Mouse (Mus musculus) hindbrain, postnatal 0 days (tissue): Measurements from ENCODE around the gene Mtx3. TPM values are rescaled to one million over a fixed set of nuclear protein-coding genes. Genes with fewer than 3 reads are reported as not detected.

Source experiments
- ATAC-seq: fragments of 200-750 bp; cut with Nextera tagmentation; 2 replicates; pipeline ENCODE4 v1.8.0; 2017; ENCODE audit warnings: mild to moderate bottlenecking, moderate TSS enrichment, moderate library complexity
- DNase-seq: peaks from one replicate; pipeline ENCODE4 v3.0.0-alpha.2; 2015; ENCODE audit warnings: low spot score
- H3K27ac ChIP-seq: fragments of 300-500 bp; sonication (generic); 2 replicates; pipeline ENCODE4 v1.5.1; 2014; ENCODE audit warnings: mild to moderate bottlenecking
- H3K27me3 ChIP-seq: fragments of 300-500 bp; sonication (generic); 2 replicates; pipeline ENCODE4 v1.6.1; 2014; ENCODE audit warnings: low read length, mixed read lengths; ENCODE audit not compliant: insufficient read depth
- H3K36me3 ChIP-seq: fragments of 300-500 bp; sonication (generic); 2 replicates; pipeline ENCODE4 v1.6.1; 2014; ENCODE audit warnings: low read length, mixed read lengths; ENCODE audit not compliant: insufficient read depth
- H3K4me1 ChIP-seq: fragments of 300-500 bp; sonication (generic); 2 replicates; pipeline ENCODE4 v1.6.1; 2014; ENCODE audit warnings: antibody characterized with exemption, low read length, mixed read lengths; ENCODE audit not compliant: insufficient read depth
- H3K4me2 ChIP-seq: fragments of 300-500 bp; sonication (generic); 2 replicates; pipeline ENCODE4 v1.6.1; 2014; ENCODE audit warnings: low read depth, mild to moderate bottlenecking, low read length, moderate library complexity, mixed read lengths
- H3K4me3 ChIP-seq: fragments of 300-500 bp; sonication (generic); 2 replicates; pipeline ENCODE4 v1.5.1; 2014; ENCODE audit warnings: low read length
- H3K9ac ChIP-seq: fragments of 300-500 bp; sonication (generic); replicated peaks from 2 replicates; pipeline ENCODE4 v1.6.1; 2014; ENCODE audit warnings: mild to moderate bottlenecking, low read length, moderate library complexity, mixed read lengths
- H3K9me3 ChIP-seq: fragments of 300-500 bp; sonication (generic); 2 replicates; pipeline ENCODE4 v1.6.1; 2016; ENCODE audit warnings: low read length, mixed read lengths
- CTCF ChIP-seq: IDR thresholded peaks from 2 replicates; pipeline ENCODE4 v1.5.1; 2016; ENCODE audit warnings: antibody characterized with exemption, control low read depth, low read depth
- WGBS: fragments of 180-500 bp; shearing (Covaris S2); extraction: QIAGEN DNeasy Blood & Tissue Kit; methylation state at CpG from one replicate; pipeline ENCODE4 v1.1.7; 2014; 5-methylcytosine and 5-hydroxymethylcytosine counted together
- polyA plus RNA-seq: library from polyadenylated mRNA; unstranded; fragments of >200 nt; fragmentation: Nextera tagmentation; extraction: Ambion mirVana; gene quantifications from 2 replicates; pipeline ENCODE4 v1.2.1, GENCODE M21; 2015
- total RNA-seq: library from RNA; depleted of rRNA; stranded (reverse); fragments of >200 nt; gene quantifications from 2 replicates; pipeline ENCODE4 v1.2.3, GENCODE M21; 2014

The Mtx3 gene
- total and polyA plus RNA-seq, 2 experiments from 2014 or later: 3.6 to 19.9 TPM

GRCm38 (mm10) chr13:92817357-92817756, 27.2 kb upstream of the Mtx3 start:
- H3K4me1 ChIP-seq: no peaks in the 10 kb centered on the region
- no peak overlapping the region for H3K27ac ChIP-seq
- H3K4me2 ChIP-seq: no peak overlapping the region
- ATAC-seq (no peak), DNase-seq (no peak)
- no peak overlapping the region for H3K9ac ChIP-seq
- H3K27me3 ChIP-seq: no peaks in the 10 kb centered on the region
- no peak overlapping the region for H3K4me3 ChIP-seq
- TF ChIP-seq CTCF: no peak
- no peaks in the 10 kb centered on the region for H3K9me3 ChIP-seq
- no peaks in the 10 kb centered on the region for H3K36me3 ChIP-seq
- 73% methylated on average over 3 of the region's 3 CpGs for WGBS

GRCm38 (mm10) chr13:92828820-92829219, 15.7 kb upstream of the Mtx3 start:
- ATAC-seq (no peak), DNase-seq (peak; percentile 23)
- 51% methylated on average over 10 of the region's 10 CpGs for WGBS

GRCm38 (mm10) chr13:92833162-92833561, 11.4 kb upstream of the Mtx3 start:
- WGBS: 78% methylated on average over 4 of the region's 4 CpGs
- ATAC-seq: no peak

More at GRCm38 (mm10) chr13:92828820-92829219, 15.7 kb upstream of the Mtx3 start:
- Histone ChIP-seq H3K4me2 (no peak overlapping the region), H3K4me3 (no peak overlapping the region), H3K27ac (no peak overlapping the region), H3K9me3 (no peaks in the 10 kb centered on the region), H3K9ac (no peak overlapping the region), H3K4me1 (no peaks in the 10 kb centered on the region), H3K27me3 (no peaks in the 10 kb centered on the region), H3K36me3 (no peaks in the 10 kb centered on the region)
- TF ChIP-seq CTCF: no peak

GRCm38 (mm10) chr13:92846438-92846837, 1.9 kb downstream of the Mtx3 start:
- H3K36me3 ChIP-seq: peaks cover 33% of the 10 kb centered on the region
- H3K4me3 ChIP-seq: no peak overlapping the region
- H3K9me3 ChIP-seq: no peaks in the 10 kb centered on the region
- DNase-seq: no peak
- H3K4me1 ChIP-seq: no peaks in the 10 kb centered on the region
- no peak for TF ChIP-seq CTCF
- H3K4me2 ChIP-seq: no peak overlapping the region
- H3K27me3 ChIP-seq: no peaks in the 10 kb centered on the region
- H3K27ac ChIP-seq: no peak overlapping the region
- ATAC-seq: no peak
- H3K9ac ChIP-seq: no peak overlapping the region
- 87% methylated on average over 4 of the region's 4 CpGs for WGBS

More at GRCm38 (mm10) chr13:92833162-92833561, 11.4 kb upstream of the Mtx3 start:
- no peak for TF ChIP-seq CTCF
- no peak for DNase-seq
- H3K9ac ChIP-seq: no peak overlapping the region
- H3K9me3 ChIP-seq: no peaks in the 10 kb centered on the region
- no peaks in the 10 kb centered on the region for H3K27me3 ChIP-seq
- H3K4me3 ChIP-seq: no peak overlapping the region
- no peak overlapping the region for H3K27ac ChIP-seq
- no peaks in the 10 kb centered on the region for H3K36me3 ChIP-seq
- H3K4me2 ChIP-seq: no peak overlapping the region
- no peaks in the 10 kb centered on the region for H3K4me1 ChIP-seq

DNA sequence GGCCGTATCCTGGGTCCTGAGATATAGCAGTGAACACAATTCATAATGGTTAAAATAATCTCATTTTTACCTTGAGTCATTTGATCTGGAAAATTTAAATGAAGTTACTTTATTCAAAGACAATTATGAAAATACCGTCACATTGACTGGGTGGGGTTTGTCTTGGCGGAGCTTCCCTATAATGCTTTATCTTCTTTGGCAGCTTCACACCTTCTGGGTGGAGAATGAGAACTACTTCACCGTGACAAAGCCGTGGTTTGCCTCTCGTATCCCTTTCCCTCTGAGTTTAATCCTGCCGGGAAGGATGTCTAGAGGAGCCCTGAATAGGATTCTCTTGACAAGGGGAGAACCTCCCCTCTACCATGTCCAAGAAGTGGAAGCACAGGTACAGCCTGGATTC, 2.8 kb downstream of the Mtx3 start:
- H3K9me3 ChIP-seq: no peaks in the 10 kb centered on the region
- H3K27me3 ChIP-seq: no peaks in the 10 kb centered on the region
- no peak for TF ChIP-seq CTCF
- WGBS: 91% methylated on average over 7 of the region's 7 CpGs
- H3K9ac ChIP-seq: no peak overlapping the region
- no peak overlapping the region for H3K4me3 ChIP-seq
- no peak overlapping the region for H3K27ac ChIP-seq
- H3K4me1 ChIP-seq: no peaks in the 10 kb centered on the region
- DNase-seq: no peak
- H3K36me3 ChIP-seq: peaks cover 36% of the 10 kb centered on the region
- no peak overlapping the region for H3K4me2 ChIP-seq
- ATAC-seq: no peak

DNA sequence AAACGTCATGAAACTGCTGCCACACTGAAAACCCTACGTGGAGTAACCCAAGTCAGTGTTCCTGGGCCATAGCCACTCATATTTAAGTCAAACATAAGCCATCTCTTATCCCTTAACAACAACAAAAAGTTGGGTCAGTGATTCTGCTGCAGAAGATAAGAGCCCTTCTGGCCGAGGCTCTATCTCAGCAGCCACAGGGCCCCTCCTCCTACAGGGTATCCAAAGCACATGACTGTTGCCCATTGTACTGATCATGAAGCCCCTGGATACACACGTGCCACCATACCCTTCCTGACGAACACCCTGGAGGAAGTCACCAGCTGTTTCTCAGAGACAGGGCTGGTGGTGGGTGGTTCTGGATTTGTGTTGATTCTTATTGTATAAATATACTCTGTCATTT, 3.4 kb downstream of the Mtx3 start:
- H3K27ac ChIP-seq: no peak overlapping the region
- ATAC-seq (no peak), DNase-seq (no peak)
- TF ChIP-seq CTCF: no peak
- no peaks in the 10 kb centered on the region for H3K4me1 ChIP-seq
- H3K4me3 ChIP-seq: no peak overlapping the region
- no peaks in the 10 kb centered on the region for H3K9me3 ChIP-seq
- WGBS: 85% methylated on average over 5 of the region's 5 CpGs
- no peaks in the 10 kb centered on the region for H3K27me3 ChIP-seq
- H3K36me3 ChIP-seq: peaks cover 40% of the 10 kb centered on the region
- H3K9ac ChIP-seq: no peak overlapping the region
- H3K4me2 ChIP-seq: no peak overlapping the region

GRCm38 (mm10) chr13:92855901-92856300, 11.3 kb downstream of the Mtx3 start:
- 77% methylated on average over 4 of the region's 4 CpGs for WGBS
- Histone ChIP-seq H3K4me3 (no peak overlapping the region), H3K27me3 (no peaks in the 10 kb centered on the region), H3K4me1 (no peaks in the 10 kb centered on the region), H3K9ac (no peak overlapping the region), H3K4me2 (no peak overlapping the region), H3K36me3 (peaks cover 24% of the 10 kb centered on the region), H3K9me3 (no peaks in the 10 kb centered on the region), H3K27ac (no peak overlapping the region)
- peak; percentile 18; the same call in 1 of the 2 replicates for TF ChIP-seq CTCF
- DNase-seq (no peak), ATAC-seq (no peak)
